Mouse (Mus musculus) bone marrow macrophage, adult 2 months (primary cell): Measurements from ENCODE around the gene Apod.

Source experiments
- CTCF ChIP-seq: IDR thresholded peaks from 2 replicates; pipeline ENCODE4 v1.5.1; 2012; ENCODE audit warnings: low read depth, mild to moderate bottlenecking, low read length, moderate library complexity
- POLR2A ChIP-seq: IDR thresholded peaks from 2 replicates; pipeline ENCODE4 v1.6.1; 2012; ENCODE audit warnings: mild to moderate bottlenecking, low read depth, low read length, borderline replicate concordance

- no peak for TF ChIP-seq CTCF
- TF ChIP-seq POLR2A, result no peak
Measured at GRCm38 (mm10) chr16:31321501-31321900, 6.9 kb upstream of the Apod start.
